Mouse (Mus musculus): ENCODE data around the gene Gm3233.
"Not testable (repeated sequence)": the region's sequence is repeated elsewhere in the genome, so short reads cannot be mapped to it uniquely, and the experiment has no call there.

Gm3233 gene

DNA sequence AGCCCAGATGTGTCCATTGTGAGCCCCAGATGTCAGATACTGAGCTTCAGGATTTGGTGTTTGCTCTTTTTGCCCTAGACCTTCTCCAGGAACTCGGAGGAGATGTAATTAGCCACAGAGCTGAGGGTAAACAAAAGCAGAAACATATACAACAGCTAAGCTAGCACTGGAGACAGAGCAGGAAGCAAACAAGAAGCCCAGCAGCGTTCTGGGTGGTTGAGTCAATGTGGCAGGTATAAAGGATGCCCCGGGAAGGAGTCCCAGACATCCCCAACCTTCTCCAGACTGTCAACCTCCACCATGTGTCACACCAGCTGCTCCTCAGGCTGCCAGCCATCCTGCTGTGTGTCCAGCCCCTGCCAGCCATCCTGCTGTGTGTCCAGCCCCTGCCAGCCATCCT lies 33.3 kb downstream of the Gm3233 start, which contains the start of gene Gm10100:
TSS of gene Gm10100 (plus strand) at position 301 of the 400 bp plus-strand sequence.
- no peak for DNase-seq

DNA sequence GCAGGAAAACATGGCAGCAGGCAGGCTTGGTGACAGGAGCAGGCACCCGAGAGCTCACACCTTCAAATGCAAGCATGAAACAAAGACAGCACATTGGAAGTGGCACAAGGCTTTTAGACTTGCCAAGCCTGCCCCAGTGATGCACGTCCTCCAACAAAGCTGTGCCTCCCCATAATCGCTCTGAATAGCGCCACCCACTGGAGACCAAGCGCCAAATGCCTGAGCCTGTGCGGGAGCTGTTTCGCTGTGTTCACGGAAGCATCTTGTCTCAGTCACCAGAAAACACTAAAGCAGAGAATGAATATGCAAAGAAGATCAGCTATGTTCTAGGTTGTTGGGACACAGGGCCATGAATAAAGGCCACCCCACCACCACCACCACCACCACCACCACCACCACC lies 34.6 kb downstream of the Gm3233 start:
- no peak for DNase-seq

DNA sequence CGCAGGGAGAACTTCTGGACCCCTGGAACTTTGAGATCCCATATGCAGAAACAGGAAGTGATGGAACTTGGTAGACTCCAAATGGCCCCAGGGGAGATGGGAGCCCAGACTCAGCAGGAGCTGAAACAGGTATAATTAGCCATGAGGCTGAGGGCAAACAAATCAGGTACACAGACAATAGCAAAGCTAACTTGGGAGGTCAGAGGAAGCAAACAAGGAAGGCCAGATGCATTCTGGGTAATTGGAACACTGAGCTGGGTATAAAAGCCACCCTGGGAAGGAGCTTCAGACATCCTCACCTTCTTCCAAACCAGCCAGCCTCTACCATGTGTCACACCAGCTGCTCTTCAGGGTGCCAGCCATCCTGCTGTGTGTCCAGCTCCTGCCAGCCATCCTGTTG lies 39.2 kb downstream of the Gm3233 start, which contains the start of gene Krtap12-1:
TSS of gene Krtap12-1 (plus strand) at position 301 of the 400 bp plus-strand sequence.
- DNase-seq = not testable (repeated sequence)

DNA sequence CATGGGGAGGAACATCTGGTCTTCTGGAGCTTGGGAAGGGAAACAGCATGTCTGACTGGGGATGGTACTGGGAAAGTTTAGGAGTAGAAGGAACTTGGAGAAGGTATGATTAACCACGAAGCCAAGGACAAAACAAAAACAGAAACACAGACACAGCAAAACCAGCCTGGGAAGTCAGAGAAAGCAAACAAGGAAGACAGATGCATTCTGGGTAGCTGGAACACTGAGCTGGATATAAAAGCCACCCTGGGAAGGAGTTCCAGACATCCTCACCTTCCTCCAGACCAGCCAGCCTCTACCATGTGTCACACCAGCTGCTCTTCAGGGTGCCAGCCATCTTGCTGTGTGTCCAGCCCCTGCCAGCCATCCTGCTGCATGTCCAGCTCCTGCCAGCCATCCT lies 44.0 kb downstream of the Gm3233 start, which contains the start of gene Gm10142:
TSS of gene Gm10142 (plus strand) at position 301 of the 400 bp plus-strand sequence.
- no peak for DNase-seq

DNA sequence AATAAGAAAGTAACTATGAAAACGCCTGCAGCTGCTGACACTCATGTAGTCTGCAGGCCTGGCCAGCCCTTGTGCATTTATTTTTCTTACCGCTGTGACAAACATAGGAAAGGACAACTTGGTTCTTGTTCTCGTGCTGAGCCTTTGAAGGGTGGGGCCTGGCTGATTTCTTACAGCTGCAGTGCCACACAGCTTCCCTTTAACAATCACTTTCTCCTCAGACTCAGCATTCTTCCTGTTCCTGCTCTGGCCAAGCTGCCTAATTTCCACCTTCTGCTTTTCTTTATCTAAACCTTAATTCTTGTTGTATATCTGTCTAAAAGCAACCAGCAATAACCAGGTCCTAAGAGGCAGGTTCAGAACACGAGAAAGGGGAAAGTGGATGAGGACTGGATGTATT lies 45.7 kb downstream of the Gm3233 start:
- no peak for DNase-seq

DNA sequence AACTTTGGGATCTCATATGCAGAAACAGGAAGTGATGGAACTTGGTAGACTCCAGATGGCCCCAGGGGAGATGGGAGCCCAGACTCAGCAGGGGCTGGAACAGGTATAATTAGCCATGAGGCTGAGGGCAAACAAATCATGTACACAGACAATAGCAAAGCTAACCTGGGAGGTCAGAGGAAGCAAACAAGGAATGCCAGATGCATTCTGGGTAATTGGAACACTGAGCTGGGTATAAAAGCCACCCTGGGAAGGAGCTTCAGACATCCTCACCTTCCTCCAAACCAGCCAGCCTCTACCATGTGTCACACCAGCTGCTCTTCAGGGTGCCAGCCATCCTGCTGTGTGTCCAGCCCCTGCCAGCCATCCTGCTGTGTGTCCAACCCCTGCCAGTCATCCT lies 48.3 kb downstream of the Gm3233 start, which contains the start of gene Gm10024:
TSS of gene Gm10024 (plus strand) at position 301 of the 400 bp plus-strand sequence.
- DNase-seq = not testable (repeated sequence)

DNA sequence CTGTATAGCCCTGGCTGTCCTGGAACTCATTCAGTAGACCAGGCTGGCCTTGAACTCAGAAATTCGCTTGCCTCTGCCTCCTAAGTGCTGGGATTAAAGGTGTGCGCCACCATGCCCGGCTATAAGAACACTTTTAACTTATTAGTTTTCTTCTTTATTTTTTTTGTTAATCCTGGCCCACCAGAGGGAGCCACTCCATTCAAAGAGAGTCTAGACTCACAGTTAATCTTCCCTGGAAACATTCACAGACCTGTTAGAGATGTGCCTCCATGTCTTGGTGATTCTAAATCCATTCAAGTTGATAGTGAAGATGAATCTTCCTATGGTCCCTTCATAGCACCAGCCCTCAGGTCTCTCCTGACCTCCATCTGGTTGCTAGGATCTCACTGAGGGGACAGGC lies 49.7 kb downstream of the Gm3233 start:
- DNase-seq = no peak
